Mouse (Mus musculus) forebrain, postnatal 0 days (tissue): ENCODE measurements around the gene Zswim1. TPM values are rescaled to one million over a fixed set of nuclear protein-coding genes. Genes with fewer than 3 reads are reported as not detected.
"Not testable (repeated sequence)": the region's sequence is repeated elsewhere in the genome, so short reads cannot be mapped to it uniquely, and the experiment has no call there.

Source experiments
- ATAC-seq: fragments of 200-750 bp; cut with Nextera tagmentation; 2 replicates; pipeline ENCODE4 v1.8.0; 2017; ENCODE audit warnings: mild to moderate bottlenecking, moderate library complexity
- DNase-seq: peaks from one replicate; pipeline ENCODE4 v3.0.0-alpha.2; 2015
- H3K27ac ChIP-seq: fragments of 300-500 bp; sonication (generic); 2 replicates; pipeline ENCODE4 v1.5.1; 2014; ENCODE audit warnings: low read depth, mild to moderate bottlenecking, antibody characterized with exemption, low read length, moderate library complexity, mixed read lengths
- H3K27me3 ChIP-seq: fragments of 300-500 bp; sonication (generic); 2 replicates; pipeline ENCODE4 v1.6.1; 2014; ENCODE audit warnings: mild to moderate bottlenecking, low read length, mixed read lengths; ENCODE audit not compliant: insufficient read depth
- H3K36me3 ChIP-seq: fragments of 300-500 bp; sonication (generic); 2 replicates; pipeline ENCODE4 v1.6.1; 2014; ENCODE audit warnings: mild to moderate bottlenecking, moderate library complexity; ENCODE audit not compliant: insufficient read depth
- H3K4me1 ChIP-seq: fragments of 300-500 bp; sonication (generic); 2 replicates; pipeline ENCODE4 v1.6.1; 2014; ENCODE audit warnings: antibody characterized with exemption; ENCODE audit not compliant: insufficient read depth
- H3K4me2 ChIP-seq: fragments of 300-500 bp; sonication (generic); 2 replicates; pipeline ENCODE4 v1.6.1; 2014; ENCODE audit warnings: low read depth, mild to moderate bottlenecking, moderate library complexity
- H3K4me3 ChIP-seq: fragments of 300-500 bp; sonication (generic); 2 replicates; pipeline ENCODE4 v1.5.1; 2014; ENCODE audit warnings: low read depth, low read length, mixed read lengths
- H3K9ac ChIP-seq: fragments of 300-500 bp; sonication (generic); 2 replicates; pipeline ENCODE4 v1.6.1; 2014; ENCODE audit warnings: mild to moderate bottlenecking
- H3K9me3 ChIP-seq: fragments of 300-500 bp; sonication (generic); 2 replicates; pipeline ENCODE4 v1.6.1; 2016; ENCODE audit warnings: low read length
- CTCF ChIP-seq: sonication (generic); IDR thresholded peaks from 2 replicates; pipeline ENCODE4 v1.5.1; 2016; ENCODE audit warnings: antibody characterized with exemption, control low read depth, low read depth
- WGBS: fragments of 180-500 bp; shearing (Covaris S2); extraction: QIAGEN DNeasy Blood & Tissue Kit; methylation state at CpG from one replicate; pipeline ENCODE4 v1.1.7; 2014; 5-methylcytosine and 5-hydroxymethylcytosine counted together
- polyA plus RNA-seq: library from polyadenylated mRNA; unstranded; fragments of >200 nt; fragmentation: Nextera tagmentation; extraction: Ambion mirVana; gene quantifications from 2 replicates; pipeline ENCODE4 v1.2.1, GENCODE M21; 2015
- total RNA-seq: library from RNA; depleted of rRNA; stranded (reverse); fragments of >200 nt; gene quantifications from 2 replicates; pipeline ENCODE4 v1.2.3, GENCODE M21; 2014

The Zswim1 gene
- total and polyA plus RNA-seq, 2 experiments from 2014 or later = 18.6 to 32.6 TPM

GRCm38 (mm10) chr2:164835164-164835563, 12.7 kb downstream of the Zswim1 start:
- H3K4me1 ChIP-seq = peaks cover 11% of the 10 kb centered on the region; the same call in 1 of the 2 replicates
- TF ChIP-seq CTCF = no peak
- H3K27ac ChIP-seq = no peak overlapping the region
- no peak for ATAC-seq
- H3K9ac ChIP-seq = no peak overlapping the region
- no peak overlapping the region for H3K4me3 ChIP-seq
- H3K27me3 ChIP-seq = no peaks in the 10 kb centered on the region
- peaks cover 34% of the 10 kb centered on the region for H3K36me3 ChIP-seq
- H3K4me2 ChIP-seq = no peak overlapping the region
- DNase-seq = no peak
- WGBS = 97% methylated on average over 4 of the region's 4 CpGs
- no peaks in the 10 kb centered on the region for H3K9me3 ChIP-seq

- WGBS = 59% methylated on average over 3 of the region's 3 CpGs
- no peak for ATAC-seq
- DNase-seq = no peak
- H3K4me1 ChIP-seq = no peaks in the 10 kb centered on the region
- H3K27ac ChIP-seq = no peak overlapping the region
- no peak overlapping the region for H3K4me2 ChIP-seq
- H3K4me3 ChIP-seq = no peak overlapping the region
- no peaks in the 10 kb centered on the region for H3K9me3 ChIP-seq
- no peaks in the 10 kb centered on the region for H3K27me3 ChIP-seq
- peak; percentile 49; the same call in 1 of the 2 replicates for TF ChIP-seq CTCF
- H3K36me3 ChIP-seq = no peaks in the 10 kb centered on the region
- H3K9ac ChIP-seq = no peak overlapping the region
Observed at GRCm38 (mm10) chr2:164845782-164846181, 23.3 kb downstream of the Zswim1 start.

GRCm38 (mm10) chr2:164850061-164850460, 27.6 kb downstream of the Zswim1 start:
- Histone ChIP-seq H3K27me3 (no peaks in the 10 kb centered on the region; the same call in 1 of the 2 replicates), H3K4me2 (no peak overlapping the region), H3K9ac (no peak overlapping the region), H3K27ac (no peak overlapping the region), H3K9me3 (no peaks in the 10 kb centered on the region), H3K36me3 (no peaks in the 10 kb centered on the region), H3K4me1 (no peaks in the 10 kb centered on the region), H3K4me3 (no peak overlapping the region)
- DNase-seq = no peak
- ATAC-seq = no peak
- WGBS = 85% methylated on average over 8 of the region's 8 CpGs
- TF ChIP-seq CTCF = no peak

- not testable (repeated sequence) for ATAC-seq, DNase-seq, H3K9ac ChIP-seq, H3K9me3 ChIP-seq, H3K4me3 ChIP-seq, H3K36me3 ChIP-seq, H3K27ac ChIP-seq
- WGBS = 73% methylated on average over 5 of the region's 5 CpGs
- Histone ChIP-seq H3K4me1 (0 out of 2 replicates have a peak, but pooled peaks cover 14% of the 10 kb centered on the region), H3K4me2 (0 out of 2 replicates have a peak overlapping the region, but pooled peaks have one; percentile 81), H3K27me3 (peaks cover 21% of the 10 kb centered on the region)
Observed at GRCm38 (mm10) chr2:164855572-164855971, 33.1 kb downstream of the Zswim1 start.

- H3K27me3 ChIP-seq = peaks cover 21% of the 10 kb centered on the region
- no peaks in the 10 kb centered on the region for H3K36me3 ChIP-seq
- H3K4me2 ChIP-seq = peak overlapping the region; percentile 81
- no peaks in the 10 kb centered on the region for H3K9me3 ChIP-seq
- no peak overlapping the region for H3K27ac ChIP-seq
- WGBS = 2% methylated on average over 42 of the region's 42 CpGs
- TF ChIP-seq CTCF = no peak
- H3K9ac ChIP-seq = peak overlapping the region; percentile 40; the same call in 1 of the 2 replicates
- H3K4me1 ChIP-seq = 0 out of 2 replicates have a peak, but pooled peaks cover 14% of the 10 kb centered on the region
- peak; percentile 24; the same call in 1 of the 2 replicates for ATAC-seq
- H3K4me3 ChIP-seq = peak overlapping the region; percentile 38
- no peak for DNase-seq
Observed at GRCm38 (mm10) chr2:164856309-164857100, 34.0 kb downstream of the Zswim1 start.

- Histone ChIP-seq H3K4me2 (peak within 1 kb of the TSS; percentile 81), H3K36me3 (no peaks in the 10 kb centered on the region), H3K4me1 (0 out of 2 replicates have a peak, but pooled peaks cover 14% of the 10 kb centered on the region), H3K4me3 (peak within 1 kb of the TSS; percentile 38), H3K9ac (peak within 1 kb of the TSS; percentile 40; the same call in 1 of the 2 replicates), H3K9me3 (no peaks in the 10 kb centered on the region), H3K27ac (no peak within 1 kb of the TSS), H3K27me3 (peaks cover 21% of the 10 kb centered on the region)
- TF ChIP-seq CTCF = no peak
- DNase-seq (peak; percentile 65), ATAC-seq (peak; percentile 82)
- 2% methylated on average over 45 of the region's 47 CpGs for WGBS
Observed at GRCm38 (mm10) chr2:164857101-164857821, 34.8 kb downstream of the Zswim1 start, which contains the start of gene Pltp. TSS of gene Pltp (minus strand) at chr2:164857711.
